Mouse (Mus musculus): ENCODE measurements around the gene Hspa12a.

The Hspa12a gene

GRCm38 (mm10) chr19:58942841-58943828, at the start of gene Hspa12a, which contains the start of gene Eno4:
Hspa12a (minus strand) TSS chr19:58943654.
Eno4 (plus strand) TSS chr19:58943425.
- DNase-seq: peak; percentile 98

GRCm38 (mm10) chr19:58981571-58981970, 38.1 kb upstream of the Hspa12a start:
- DNase-seq: peak; percentile 73

- DNase-seq: no peak
Measured at GRCm38 (mm10) chr19:58980056-58980440, 36.6 kb upstream of the Hspa12a start.

GRCm38 (mm10) chr19:58979436-58980055, 36.1 kb upstream of the Hspa12a start:
- peak; percentile 70 for DNase-seq

GRCm38 (mm10) chr19:58978401-58979171, 35.1 kb upstream of the Hspa12a start:
- DNase-seq: peak; percentile 73

GRCm38 (mm10) chr19:58975216-58975863, 31.9 kb upstream of the Hspa12a start:
- DNase-seq: no peak

GRCm38 (mm10) chr19:58974126-58974525, 30.7 kb upstream of the Hspa12a start:
- DNase-seq: no peak

- no peak for DNase-seq
Measured at GRCm38 (mm10) chr19:58970826-58971225, 27.4 kb upstream of the Hspa12a start.

- DNase-seq: peak; percentile 25
Measured at GRCm38 (mm10) chr19:58968731-58969506, 25.5 kb upstream of the Hspa12a start.

- DNase-seq: no peak
Measured at GRCm38 (mm10) chr19:58963011-58963410, 19.6 kb upstream of the Hspa12a start.

- DNase-seq: no peak
Measured at GRCm38 (mm10) chr19:58954779-58955178, 11.3 kb upstream of the Hspa12a start.

- no peak for DNase-seq
Measured at GRCm38 (mm10) chr19:58952236-58952635, 8.8 kb upstream of the Hspa12a start.

- no peak for DNase-seq
Measured at GRCm38 (mm10) chr19:58951521-58951920, 8.1 kb upstream of the Hspa12a start.

- DNase-seq: no peak
Measured at GRCm38 (mm10) chr19:58945959-58946358, 2.5 kb upstream of the Hspa12a start.

- DNase-seq: peak; percentile 28
Measured at GRCm38 (mm10) chr19:58933062-58933461, 10.4 kb downstream of the Hspa12a start.

GRCm38 (mm10) chr19:58931081-58931800, 12.2 kb downstream of the Hspa12a start:
- peak; percentile 90 for DNase-seq

GRCm38 (mm10) chr19:58919148-58919547, 24.3 kb downstream of the Hspa12a start:
- no peak for DNase-seq

GRCm38 (mm10) chr19:58918597-58918996, 24.9 kb downstream of the Hspa12a start:
- peak; percentile 41 for DNase-seq

GRCm38 (mm10) chr19:58913301-58913700, 30.2 kb downstream of the Hspa12a start:
- DNase-seq: no peak

- DNase-seq: peak; percentile 88
Measured at GRCm38 (mm10) chr19:58911386-58911785, 32.1 kb downstream of the Hspa12a start.

GRCm38 (mm10) chr19:58910941-58911368, 32.5 kb downstream of the Hspa12a start:
- DNase-seq: peak; percentile 75

Data from retina, postnatal 1 day (tissue).